Mouse (Mus musculus) left cerebral cortex, adult 2 months (tissue): ENCODE results near the gene Pitx2. TPM values are rescaled to one million over a fixed set of nuclear protein-coding genes. Genes with fewer than 3 reads are reported as not detected.

Experiments used
- DNase-seq, 2 experiments: peaks; one replicate each; pipeline ENCODE4 v3.0.0; 2021 to 2022; ENCODE audit warnings: low spot score in 2 of 2, mixed read lengths in 1 of 2; ENCODE audit errors: extremely low spot score in 1 of 2
- H3K27ac ChIP-seq: fragments of 200-600 bp; 2 replicates; pipeline ENCODE4 v1.8.1; 2022
- H3K4me3 ChIP-seq: fragments of 200-600 bp; 2 replicates; pipeline ENCODE4 v1.8.1; 2022
- CTCF ChIP-seq: fragments of 200-600 bp; IDR thresholded peaks from 2 replicates; pipeline ENCODE4 v1.8.1; 2022; ENCODE audit warnings: antibody characterized with exemption, mild to moderate bottlenecking, moderate library complexity
- intact Hi-C: fragments of 180-260 bp; cut with DNase I; formaldehyde crosslinking; loops from one replicate; pipeline ENCODE4 v1.15.1; 2025
- total RNA-seq, 2 experiments: library from RNA; stranded (reverse); gene quantifications; 2 replicates each; pipeline ENCODE4 v1.2.3; 2021

Pitx2 gene
- total RNA-seq, 2 experiments from 2014 or later, result not detected

DNA sequence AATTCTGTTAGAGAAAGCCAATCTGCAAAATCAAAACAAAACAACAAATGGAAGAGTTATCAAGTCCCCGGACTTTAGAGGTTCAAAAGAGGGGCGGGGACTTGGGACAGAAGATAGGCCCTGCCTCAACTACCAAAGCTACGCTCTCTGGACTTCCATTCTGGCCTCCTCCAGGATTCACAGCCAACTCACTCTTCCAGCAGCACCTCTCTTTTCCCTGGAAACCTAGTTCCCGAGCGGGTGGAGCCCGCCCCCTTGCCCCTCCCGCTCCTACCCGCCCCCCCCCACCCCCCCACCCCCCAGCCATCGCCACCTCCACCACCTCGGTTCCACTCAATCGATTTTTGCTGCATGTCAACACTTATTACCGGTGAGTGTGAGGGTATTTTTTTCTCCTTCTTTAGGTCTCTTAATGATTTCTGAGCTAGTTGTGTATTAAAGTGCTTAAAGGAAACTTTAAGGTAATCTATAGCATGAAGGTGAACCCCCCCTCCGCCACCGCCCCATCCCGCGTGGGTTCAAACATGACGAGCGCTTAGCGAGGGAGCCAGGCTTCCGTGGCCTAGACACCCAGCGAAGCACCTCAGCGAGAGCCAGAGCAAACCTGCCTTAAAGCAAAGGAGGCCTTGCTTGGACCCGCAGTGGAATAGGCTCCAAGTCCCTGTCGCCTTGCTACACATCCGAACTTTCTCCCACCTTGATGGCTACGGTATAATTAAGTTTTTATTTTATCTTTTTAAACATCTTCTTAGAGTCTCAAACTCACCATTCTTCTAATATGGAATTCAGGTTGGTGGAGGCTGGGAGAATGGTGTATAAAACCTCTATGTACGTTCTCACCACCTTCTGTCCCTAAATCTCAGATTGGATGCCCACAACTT, 21.9 kb downstream of the Pitx2 start:
- H3K4me3 ChIP-seq, result no peak overlapping the region
- intact Hi-C loops, result no loop called here
- no peak for DNase-seq
- no peak overlapping the region for H3K27ac ChIP-seq
- TF ChIP-seq CTCF, result no peak

DNA sequence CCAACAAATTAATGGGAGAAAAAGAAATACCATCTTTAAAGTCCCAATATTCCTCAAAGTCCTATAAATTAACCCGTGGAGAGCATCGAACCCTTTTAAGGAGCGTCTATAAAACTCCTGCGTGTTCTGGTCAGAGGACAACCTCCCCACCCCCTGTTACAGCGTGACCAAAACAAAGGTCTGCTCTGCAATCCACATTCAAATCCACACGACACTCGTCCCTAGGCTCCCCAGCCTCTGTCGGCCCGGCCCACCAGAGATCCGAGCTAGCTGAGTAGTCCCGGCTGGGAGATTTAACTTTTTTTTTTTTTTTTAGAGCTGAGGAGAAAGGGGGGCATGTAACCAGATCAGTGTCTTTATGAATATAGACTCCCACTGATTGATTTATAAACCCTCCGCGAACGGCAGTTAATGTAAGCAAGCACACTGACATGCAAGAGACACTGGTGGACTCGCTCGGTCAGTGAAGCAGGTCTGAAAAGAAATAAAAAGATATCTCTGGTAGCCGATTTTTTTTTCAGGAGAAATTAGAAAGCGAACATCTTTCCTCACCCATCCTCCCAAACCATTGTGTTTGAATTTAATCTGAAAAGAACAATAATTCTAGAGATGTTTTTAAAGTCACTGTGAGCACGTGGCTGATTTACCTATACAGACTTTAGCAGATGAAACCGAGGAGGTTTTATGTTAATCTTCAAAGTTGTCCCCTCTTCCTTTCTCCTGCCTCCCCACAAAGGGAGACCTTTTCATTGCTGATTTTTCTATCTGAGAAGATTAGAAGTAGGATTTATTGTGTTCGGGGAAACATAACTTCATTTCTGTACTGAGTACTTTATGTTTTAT, 23.0 kb downstream of the Pitx2 start:
- no peak for DNase-seq
- Histone ChIP-seq H3K27ac (no peak overlapping the region), H3K4me3 (no peak overlapping the region)
- intact Hi-C loops, result no loop called here
- TF ChIP-seq CTCF, result no peak

DNA sequence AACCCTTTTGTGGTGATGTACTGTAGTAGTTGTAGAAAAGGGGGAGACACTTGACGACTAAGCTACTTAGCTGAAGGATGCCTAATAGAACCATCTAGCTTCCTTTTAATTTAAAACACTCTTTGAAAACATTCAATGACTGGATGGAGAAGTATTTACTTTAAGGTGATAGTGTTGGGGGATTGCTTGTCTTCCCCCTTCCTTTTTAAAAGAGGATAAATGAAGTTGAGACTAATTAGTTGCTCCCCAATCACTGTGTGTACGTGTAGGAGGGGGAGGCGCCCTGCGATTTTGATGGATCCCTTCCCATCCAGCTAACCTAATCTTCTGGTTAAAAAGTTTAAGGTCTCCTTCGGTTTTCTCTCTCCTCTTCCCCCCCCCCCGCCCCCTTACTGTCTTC, 23.7 kb downstream of the Pitx2 start:
- intact Hi-C loops, result no loop called here
- DNase-seq, result no peak
- no peak overlapping the region for H3K4me3 ChIP-seq
- no peak for TF ChIP-seq CTCF
- no peak overlapping the region for H3K27ac ChIP-seq

DNA sequence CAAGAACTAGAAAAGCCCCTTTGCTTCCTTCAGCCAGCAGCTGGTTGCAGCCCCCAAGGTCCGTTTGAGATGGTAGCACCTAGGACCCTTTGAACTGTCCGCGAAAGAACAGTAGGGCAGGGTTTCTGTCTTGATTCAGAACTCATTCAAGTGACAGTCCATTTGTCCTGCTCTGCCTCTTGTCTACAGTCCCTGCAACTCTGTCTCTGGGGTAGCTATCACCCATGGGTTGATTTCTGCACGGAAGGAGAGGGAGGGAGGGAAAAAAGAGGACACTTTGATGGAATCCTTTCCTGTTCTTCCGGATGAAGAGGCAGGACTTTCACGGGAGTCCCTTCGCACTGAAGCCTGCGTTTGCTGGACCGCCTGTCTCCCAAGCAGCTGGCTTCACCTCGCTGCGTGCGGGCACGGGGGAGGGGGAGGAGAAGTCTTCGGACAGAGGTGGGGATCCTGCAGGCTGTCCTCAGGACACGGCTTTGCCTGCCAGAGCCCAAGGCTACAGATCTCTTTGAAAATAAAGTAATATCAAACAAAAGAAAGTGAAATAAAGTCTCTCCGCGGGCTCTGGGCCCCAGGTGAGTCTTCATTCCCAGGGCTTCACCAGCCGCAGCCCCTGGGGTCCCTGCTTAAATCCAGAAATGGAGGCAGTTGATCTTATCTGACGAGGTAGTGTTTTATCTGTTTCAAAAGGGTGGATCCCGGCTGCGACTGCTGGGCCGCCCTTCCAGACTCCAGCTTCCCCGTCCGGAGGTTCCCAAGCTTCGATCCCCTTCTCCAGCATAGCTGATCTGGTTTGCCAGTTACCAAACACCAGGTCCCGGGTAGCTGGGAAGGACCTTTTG, 24.5 kb downstream of the Pitx2 start:
- intact Hi-C loops, result no loop called here
- no peak for TF ChIP-seq CTCF

DNA sequence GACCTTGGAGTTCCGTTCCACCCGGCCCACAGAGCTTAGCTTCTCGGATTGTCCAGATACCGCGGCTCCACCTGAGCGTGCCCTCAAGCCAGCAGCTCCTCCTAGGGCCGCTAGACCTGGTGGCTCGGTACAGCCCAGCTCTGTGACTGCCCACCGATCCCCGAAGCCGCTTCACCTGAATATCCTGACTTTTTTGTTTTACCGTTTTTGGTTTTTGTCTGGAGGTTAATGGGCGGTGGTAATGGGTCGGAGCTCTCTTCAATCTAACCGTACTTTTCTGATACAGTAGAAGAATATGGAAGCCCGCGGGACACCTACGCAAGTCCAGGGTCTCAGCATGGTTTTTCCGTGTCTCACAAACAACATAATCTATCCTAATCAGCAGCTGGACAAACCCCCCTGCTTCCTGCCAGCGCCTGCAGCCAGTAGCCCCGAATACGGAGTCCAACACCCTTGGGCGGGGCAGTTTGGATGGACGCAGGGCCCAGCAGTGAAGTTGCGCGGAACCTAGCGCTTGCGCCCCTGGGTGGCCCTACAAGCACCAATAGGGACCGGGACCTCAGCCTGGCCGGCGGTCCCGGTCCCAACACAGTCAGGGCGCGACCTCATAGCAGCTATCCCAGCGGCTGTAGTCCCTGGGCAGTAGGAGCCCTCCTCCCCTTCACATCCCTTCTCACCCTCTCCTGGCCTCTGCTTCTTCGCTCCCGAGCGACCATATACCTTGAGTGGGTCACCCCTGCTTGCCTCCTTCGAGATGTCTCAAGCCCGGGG, 25.3 kb downstream of the Pitx2 start:
- intact Hi-C loops, result no loop called here
- H3K4me3 ChIP-seq, result no peak overlapping the region
- TF ChIP-seq CTCF, result no peak
- no peak overlapping the region for H3K27ac ChIP-seq
- DNase-seq, result no peak

More for the DNA sequence above, 24.5 kb downstream of the Pitx2 start:
- Histone ChIP-seq H3K4me3 (no peak overlapping the region), H3K27ac (no peak overlapping the region)
- no peak for DNase-seq

DNA sequence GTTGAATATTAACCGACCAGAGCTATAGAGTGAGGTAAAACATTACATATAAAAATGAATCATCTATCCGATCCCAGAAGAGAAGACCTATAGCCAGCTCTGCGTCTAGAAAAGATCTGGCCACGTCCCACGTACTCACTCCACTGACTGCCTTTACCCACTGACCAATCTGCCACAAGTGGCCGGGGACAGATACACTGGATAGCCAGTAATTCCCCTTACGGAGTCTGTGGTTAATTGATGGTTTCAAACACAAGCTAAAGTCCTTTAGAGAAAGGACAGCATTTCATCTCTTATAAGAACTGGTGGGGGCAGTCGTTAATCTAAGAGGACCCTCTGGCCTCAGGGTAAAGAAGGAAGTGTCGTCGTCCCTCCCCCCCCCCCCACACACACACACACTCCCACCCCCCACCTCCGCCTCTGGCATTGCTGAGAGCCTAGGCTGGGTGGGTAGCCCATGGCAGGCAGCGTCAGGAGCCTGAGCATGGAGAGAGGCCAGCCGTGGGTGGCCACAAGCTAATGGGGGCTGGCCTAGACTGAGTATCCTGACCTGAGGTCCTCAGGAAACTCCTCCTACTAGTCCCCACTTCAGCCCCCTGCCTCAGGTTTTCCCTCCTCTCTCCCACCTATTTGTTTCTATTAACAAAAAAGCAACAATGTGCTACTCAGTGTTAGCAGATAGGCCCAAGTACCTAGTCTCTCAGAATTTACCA, 26.1 kb downstream of the Pitx2 start:
- H3K27ac ChIP-seq, result no peak overlapping the region
- intact Hi-C loops, result no loop called here
- no peak for DNase-seq

DNA sequence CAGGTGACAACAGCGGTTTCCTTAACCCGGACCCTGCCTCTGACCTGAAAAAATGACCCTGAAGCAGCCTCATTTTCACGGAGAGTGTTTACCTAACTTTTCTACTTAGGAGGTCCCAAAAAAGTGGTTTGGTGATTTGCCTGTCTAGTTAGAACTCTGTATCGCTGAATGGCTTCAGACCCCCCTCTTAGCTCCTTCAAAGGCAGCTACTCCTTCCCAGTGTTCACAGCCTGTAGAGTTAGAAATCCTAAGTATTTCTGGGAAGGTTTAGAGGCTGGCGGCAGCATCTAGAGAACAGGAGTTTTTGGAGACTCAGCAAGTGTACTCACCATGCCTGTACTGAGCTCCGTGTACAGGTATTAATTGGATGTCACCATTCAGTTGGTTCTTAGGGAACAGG, 27.0 kb downstream of the Pitx2 start:
- Histone ChIP-seq H3K27ac (no peak overlapping the region), H3K4me3 (no peak overlapping the region)
- no peak for TF ChIP-seq CTCF
- no peak for DNase-seq
- intact Hi-C loops, result no loop called here

More for the DNA sequence above, 26.1 kb downstream of the Pitx2 start:
- no peak overlapping the region for H3K4me3 ChIP-seq
- TF ChIP-seq CTCF, result no peak

DNA sequence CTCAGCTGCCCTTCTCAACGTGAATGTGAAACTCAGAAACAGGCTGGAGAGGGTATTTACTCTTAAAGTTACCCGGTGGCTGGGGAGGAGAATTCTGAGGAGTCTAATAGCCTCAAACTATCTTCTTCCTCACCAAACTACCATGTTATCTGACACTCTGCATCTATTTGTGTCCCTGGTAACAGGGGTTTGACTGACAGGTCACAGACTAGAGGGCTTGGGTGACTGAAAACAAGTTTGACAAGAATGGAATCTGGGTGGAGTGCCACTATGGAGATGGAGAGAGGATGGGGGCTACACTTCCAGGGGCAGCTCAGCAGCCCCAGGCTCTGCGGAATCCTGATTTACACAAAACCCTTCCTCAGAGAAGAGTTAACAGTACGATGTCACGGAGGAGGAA, 27.7 kb downstream of the Pitx2 start:
- Histone ChIP-seq H3K4me3 (no peak overlapping the region), H3K27ac (no peak overlapping the region)
- DNase-seq, result no peak
- intact Hi-C loops, result no loop called here
- no peak for TF ChIP-seq CTCF

DNA sequence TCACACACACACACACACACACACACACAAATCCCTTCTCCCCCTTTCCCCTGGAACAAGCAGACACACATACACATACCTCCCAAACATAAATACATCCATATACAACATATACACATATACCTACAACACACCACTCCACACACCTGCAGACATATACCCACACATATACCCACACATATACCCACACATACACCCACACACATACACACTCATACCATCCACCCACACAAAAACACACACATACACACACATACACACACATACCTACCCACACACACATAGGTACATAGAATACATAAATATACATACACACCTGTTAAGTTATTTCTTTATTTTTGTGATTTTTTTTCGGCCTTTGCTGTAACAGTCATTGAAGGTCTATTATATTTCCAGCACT, 38.3 kb downstream of the Pitx2 start:
- H3K4me3 ChIP-seq, result no peak overlapping the region
- no peak for DNase-seq
- no peak for TF ChIP-seq CTCF
- intact Hi-C loops, result no loop called here
- no peak overlapping the region for H3K27ac ChIP-seq

DNA sequence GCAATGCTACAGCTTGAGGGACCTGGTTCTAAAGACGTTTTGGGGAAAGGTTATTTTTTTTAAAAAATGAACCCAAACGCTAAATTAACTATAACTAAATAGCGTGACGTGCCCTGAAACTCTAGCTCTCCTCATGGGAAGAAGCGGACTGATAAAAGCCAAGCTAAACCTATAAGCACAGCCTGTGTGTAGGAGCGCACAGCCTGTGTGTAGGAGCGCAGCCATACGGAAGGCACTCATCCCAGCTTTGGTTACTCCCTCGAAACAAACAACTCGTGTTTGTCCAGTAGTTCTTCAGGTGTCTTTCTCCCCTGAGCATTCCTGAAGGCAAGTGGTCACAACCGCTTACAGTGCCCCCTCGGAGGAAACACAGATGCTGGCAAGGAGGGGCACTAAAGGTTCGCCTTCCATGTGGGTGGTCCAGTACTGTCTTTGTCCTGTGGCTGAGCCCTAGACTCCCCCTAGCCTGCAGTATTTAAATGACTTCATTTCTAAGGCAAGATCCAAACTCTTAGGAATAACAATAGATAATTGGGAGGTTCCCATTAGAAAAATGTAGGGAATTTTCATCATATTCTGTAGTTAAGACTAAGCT, 39.1 kb downstream of the Pitx2 start:
- intact Hi-C loops, result no loop called here
- Histone ChIP-seq H3K4me3 (no peak overlapping the region), H3K27ac (no peak overlapping the region)
- no peak for DNase-seq
- no peak for TF ChIP-seq CTCF
